Mouse (Mus musculus) heart, embryonic 14.5 days (tissue): ENCODE measurements around the gene Rasgrp4. TPM values are rescaled to one million over a fixed set of nuclear protein-coding genes. Genes with fewer than 3 reads are reported as not detected.

Experiments used
- ATAC-seq: fragments of 200-750 bp; cut with Nextera tagmentation; 2 replicates; pipeline ENCODE4 v1.8.0; 2017; ENCODE audit warnings: low read depth, moderate TSS enrichment; ENCODE audit not compliant: insufficient number of reproducible peaks, insufficient read depth, low FRiP score
- H3K27ac ChIP-seq, 2 experiments: fragments of 200-500 bp in 1 of 2; fragments of 300-500 bp in 1 of 2; sonication (generic) in 1 of 2; replicated peaks in 1 of 2; 2 replicates each; pipeline ENCODE4 v1.5.1; 2012 to 2014; ENCODE audit warnings: low read depth in 2 of 2, low read length in 2 of 2, control low read depth in 1 of 2, mild to moderate bottlenecking in 1 of 2, mixed read lengths in 1 of 2; ENCODE audit not compliant: control insufficient read depth in 1 of 2, insufficient read depth in 1 of 2
- H3K27me3 ChIP-seq: fragments of 300-500 bp; sonication (generic); 2 replicates; pipeline ENCODE4 v1.6.1; 2014; ENCODE audit warnings: mild to moderate bottlenecking, low read length, control low read depth; ENCODE audit not compliant: control insufficient read depth, insufficient read depth
- H3K36me3 ChIP-seq: fragments of 300-500 bp; sonication (generic); 2 replicates; pipeline ENCODE4 v1.6.1; 2014; ENCODE audit warnings: mild to moderate bottlenecking, control low read depth, low read length, mixed read lengths; ENCODE audit not compliant: control insufficient read depth, insufficient read depth
- H3K4me1 ChIP-seq, 2 experiments: fragments of 200-500 bp in 1 of 2; fragments of 300-500 bp in 1 of 2; sonication (generic) in 1 of 2; 2 replicates each; pipeline ENCODE4 v1.6.1; 2012 to 2014; ENCODE audit warnings: low read length in 2 of 2, control low read depth in 1 of 2, mixed read lengths in 1 of 2; ENCODE audit not compliant: control insufficient read depth in 2 of 2, insufficient read depth in 2 of 2
- H3K4me2 ChIP-seq: fragments of 300-500 bp; sonication (generic); 2 replicates; pipeline ENCODE4 v1.6.1; 2014; ENCODE audit warnings: mild to moderate bottlenecking, low read length
- H3K4me3 ChIP-seq, 2 experiments: fragments of 200-500 bp in 1 of 2; fragments of 300-500 bp in 1 of 2; sonication (generic) in 1 of 2; 2 replicates each; pipeline ENCODE4 v1.5.1; 2012 to 2014; ENCODE audit warnings: low read length in 2 of 2, mild to moderate bottlenecking in 2 of 2, control low read depth in 1 of 2, low read depth in 1 of 2, moderate library complexity in 1 of 2; ENCODE audit not compliant: control insufficient read depth in 1 of 2, insufficient read depth in 1 of 2
- H3K9ac ChIP-seq: fragments of 300-500 bp; sonication (generic); 2 replicates; pipeline ENCODE4 v1.6.1; 2014; ENCODE audit warnings: mild to moderate bottlenecking, low read length
- H3K9me3 ChIP-seq: fragments of 300-500 bp; sonication (generic); 2 replicates; pipeline ENCODE4 v1.6.1; 2016; ENCODE audit warnings: low read length, control low read depth; ENCODE audit not compliant: control insufficient read depth
- WGBS: fragments of 180-500 bp; shearing (Covaris S2); extraction: QIAGEN DNeasy Blood & Tissue Kit; methylation state at CpG from one replicate; pipeline ENCODE4 v1.1.7; 2014; 5-methylcytosine and 5-hydroxymethylcytosine counted together
- polyA plus RNA-seq: library from polyadenylated mRNA; unstranded; fragments of >200 nt; fragmentation: Nextera tagmentation; extraction: Ambion mirVana; gene quantifications from 2 replicates; pipeline ENCODE4 v1.2.1, GENCODE M21; 2014

The Rasgrp4 gene
- polyA plus RNA-seq, 1 experiment from 2014 or later = 0.43 TPM

DNA sequence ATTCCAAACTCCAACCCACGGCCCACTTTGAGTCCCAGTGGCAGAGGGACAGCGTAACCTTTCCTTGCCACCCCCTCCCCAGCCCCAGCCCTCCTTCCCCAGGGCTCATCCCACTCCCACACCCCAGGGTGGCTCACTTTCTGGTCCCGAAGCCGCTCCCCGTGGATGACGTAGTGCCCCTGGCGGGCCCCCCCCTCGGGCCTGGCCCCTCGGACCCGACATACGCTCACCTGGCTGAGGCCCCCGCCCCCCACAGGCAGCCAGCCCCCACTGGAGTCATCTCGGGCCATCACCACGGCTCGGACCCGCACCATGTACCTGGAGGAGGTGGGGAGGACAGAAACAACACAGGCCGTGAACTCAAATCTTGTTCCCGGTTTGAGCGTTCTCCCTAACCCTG is 33.0 kb downstream of the Rasgrp4 start:
- 18% methylated on average over 19 of the region's 19 CpGs for WGBS
- no peak overlapping the region for H3K27ac ChIP-seq
- H3K4me3 ChIP-seq = no peak overlapping the region
- H3K36me3 ChIP-seq = peaks cover 2% of the 10 kb centered on the region; the same call in 1 of the 2 replicates
- H3K4me2 ChIP-seq = no peak overlapping the region
- peaks cover 33% of the 10 kb centered on the region for H3K27me3 ChIP-seq
- no peaks in the 10 kb centered on the region for H3K9me3 ChIP-seq
- H3K9ac ChIP-seq = no peak overlapping the region
- ATAC-seq = no peak
- H3K4me1 ChIP-seq = peaks cover 21 to 33% of the 10 kb centered on the region in 2 experiments; a peak in 3 of 4 replicates

DNA sequence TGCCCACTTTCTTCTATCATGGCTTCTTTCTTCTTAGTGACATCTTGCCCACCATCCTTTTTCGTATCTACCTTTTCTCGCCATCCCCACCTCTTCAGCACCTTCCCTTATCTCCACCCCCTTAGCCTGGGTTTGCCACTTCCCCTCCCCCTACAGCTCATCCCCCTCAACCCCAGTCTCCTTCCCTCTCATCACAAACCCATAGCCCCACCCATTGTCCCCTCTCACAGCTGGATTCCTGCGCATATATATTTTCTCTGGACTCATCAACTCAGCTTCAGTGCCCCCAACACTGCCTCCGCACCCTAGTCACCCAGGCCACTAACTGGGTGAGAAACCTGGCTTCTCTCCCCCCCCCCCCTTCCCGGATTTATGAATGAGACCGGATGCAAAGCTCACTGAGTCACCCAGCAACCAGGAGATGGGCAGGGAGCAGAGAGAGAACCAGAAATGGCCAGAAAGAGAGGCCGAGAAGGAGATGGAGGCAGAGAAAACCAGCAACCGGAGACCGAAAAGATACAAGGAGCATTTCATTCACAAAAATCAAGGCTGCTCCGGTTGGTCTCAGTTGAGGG is 33.6 kb downstream of the Rasgrp4 start:
- 4% methylated on average over 10 of the region's 10 CpGs for WGBS
- H3K9me3 ChIP-seq = no peaks in the 10 kb centered on the region
- no peak overlapping the region for H3K27ac ChIP-seq
- ATAC-seq = no peak
- peak overlapping the region; percentile 71; the same call in 1 of the 2 replicates for H3K9ac ChIP-seq
- peak overlapping the region; percentile 3 to 60; a peak in 2 of 4 replicates for H3K4me3 ChIP-seq
- H3K36me3 ChIP-seq = peaks cover 7% of the 10 kb centered on the region
- H3K4me2 ChIP-seq = peak overlapping the region; percentile 82
- peaks cover 21 to 30% of the 10 kb centered on the region in 2 experiments; a peak in 3 of 4 replicates for H3K4me1 ChIP-seq
- peaks cover 38% of the 10 kb centered on the region for H3K27me3 ChIP-seq

DNA sequence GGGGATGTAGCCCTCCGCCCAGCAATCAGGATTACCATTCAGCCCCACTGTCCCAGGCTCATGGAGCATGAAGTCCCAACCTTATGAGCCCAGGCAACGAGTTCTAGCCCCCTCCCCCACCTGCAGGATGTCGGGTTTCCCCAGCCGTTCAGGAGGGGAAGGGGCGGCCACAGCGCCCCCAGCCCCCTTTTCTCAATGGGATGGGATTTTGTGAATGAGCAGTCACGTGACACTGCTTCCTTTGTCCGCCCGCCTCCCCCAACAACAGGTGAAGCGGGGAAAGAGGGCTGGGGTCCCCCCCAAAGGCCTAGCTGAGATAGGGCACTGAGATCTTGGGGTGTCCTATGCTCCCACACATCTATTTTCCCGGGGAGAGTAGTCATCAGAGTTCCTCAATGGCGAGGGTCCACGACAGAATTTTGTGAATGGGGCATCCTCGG is 34.2 kb downstream of the Rasgrp4 start:
- ATAC-seq = no peak
- Histone ChIP-seq H3K4me2 (peak overlapping the region; percentile 82), H3K4me1 (peaks cover 21 to 30% of the 10 kb centered on the region in 2 experiments; a peak in 3 of 4 replicates), H3K4me3 (peak overlapping the region; percentile 60 to 68), H3K27ac (no peak overlapping the region), H3K36me3 (peaks cover 13% of the 10 kb centered on the region), H3K9me3 (no peaks in the 10 kb centered on the region), H3K9ac (peak overlapping the region; percentile 71), H3K27me3 (peaks cover 44% of the 10 kb centered on the region)
- WGBS = 0% methylated on average over 14 of the region's 14 CpGs

DNA sequence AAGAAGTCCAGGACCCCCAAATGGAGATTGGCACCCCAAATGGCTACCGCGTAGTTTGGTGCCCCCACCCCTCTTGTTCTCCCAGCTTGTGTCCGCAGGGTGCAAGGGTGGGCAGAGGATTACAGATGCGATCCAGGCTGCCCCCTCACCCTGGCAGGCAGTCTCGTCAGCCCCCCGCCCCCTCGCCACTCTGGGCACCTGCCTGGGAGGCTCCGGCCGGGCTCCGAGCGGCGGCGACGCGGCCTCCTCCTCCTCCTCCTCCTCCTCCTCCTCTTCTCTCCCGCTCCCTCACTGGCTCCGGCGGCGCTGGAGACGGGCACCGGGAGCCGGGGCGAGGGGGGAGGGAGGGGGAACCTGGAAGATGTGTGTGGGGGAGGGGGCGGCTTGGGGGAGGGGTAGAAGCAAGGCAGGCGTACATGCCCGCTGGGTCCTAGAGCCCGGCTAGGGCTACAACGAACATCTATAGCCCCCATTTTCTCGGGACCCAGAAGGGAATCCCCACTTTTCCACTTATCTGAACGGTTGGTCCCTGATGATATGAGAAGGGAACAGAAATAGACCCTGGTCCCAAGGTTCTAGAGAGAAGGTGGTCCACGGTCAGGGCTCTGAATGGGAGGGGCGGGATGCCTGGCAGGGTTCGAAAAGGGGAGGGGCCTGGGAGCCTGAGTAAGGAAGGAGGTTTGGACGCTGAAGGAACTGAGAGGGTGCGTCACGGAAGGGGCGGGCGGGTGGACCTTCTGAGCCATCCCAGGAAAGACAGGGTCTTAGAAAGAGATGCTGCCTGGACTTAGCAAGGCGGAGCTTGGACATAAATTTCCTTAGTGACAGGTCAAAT is 34.8 kb downstream of the Rasgrp4 start:
- Histone ChIP-seq H3K9ac (peak overlapping the region; percentile 71), H3K27ac (peak overlapping the region in 1 of 2 experiments; percentile 63; a peak in 1 of 4 replicates)
- WGBS = under 1% methylated on average over 31 of the region's 39 CpGs

DNA sequence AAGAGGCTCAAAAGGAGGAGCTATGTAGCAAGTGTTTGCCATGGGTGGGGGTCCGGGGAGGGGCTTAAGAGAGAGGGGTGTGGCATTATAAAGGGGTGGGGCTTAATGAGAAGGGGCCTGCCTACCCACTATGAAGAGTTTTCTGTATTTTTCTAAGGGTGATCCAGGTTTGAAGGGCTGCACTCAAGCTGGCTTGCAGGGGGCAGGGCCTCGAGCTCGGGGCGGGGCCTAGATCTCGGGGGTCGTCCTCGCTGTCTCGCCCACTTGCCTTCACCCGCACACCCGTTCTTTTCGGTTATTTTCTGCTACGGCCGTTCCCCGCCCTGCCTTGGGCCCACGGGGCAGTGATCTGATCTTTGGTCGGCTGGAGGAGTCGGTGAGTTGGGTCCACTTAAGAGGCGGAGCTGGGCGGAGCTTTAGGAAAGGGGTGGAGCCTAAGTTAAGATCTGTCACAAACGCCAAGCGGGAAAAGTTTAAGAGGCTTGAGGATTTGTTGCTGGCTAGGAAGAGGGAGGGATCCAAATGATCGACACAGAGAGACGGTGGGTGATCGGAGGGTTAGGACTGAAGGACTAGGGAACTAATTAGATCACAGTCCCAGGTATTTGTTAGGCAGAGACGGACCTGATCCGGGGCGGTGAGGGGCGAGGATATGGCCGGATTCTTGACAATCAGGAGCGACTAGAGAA is 35.6 kb downstream of the Rasgrp4 start, which contains the start of the genes Ggn and Spred3:
Gene Ggn (plus strand): TSS at position 145 of the 689 bp plus-strand sequence.
Gene Spred3 (minus strand): TSS at position 346 of the 689 bp plus-strand sequence.
- peak within 1 kb of the TSS; percentile 60 to 68 for H3K4me3 ChIP-seq
- H3K27ac ChIP-seq = peak within 1 kb of the TSS; percentile 52 to 63
- peak within 1 kb of the TSS; percentile 82 for H3K4me2 ChIP-seq
- H3K9me3 ChIP-seq = no peaks in the 10 kb centered on the region
- 1% methylated on average over 30 of the region's 30 CpGs for WGBS
- peaks cover 27% of the 10 kb centered on the region for H3K36me3 ChIP-seq
- peaks cover 46% of the 10 kb centered on the region for H3K27me3 ChIP-seq
- ATAC-seq = peak; percentile 20; the same call in 1 of the 2 replicates
- peak within 1 kb of the TSS; percentile 71 for H3K9ac ChIP-seq
- peaks cover 21 to 30% of the 10 kb centered on the region in 2 experiments; a peak in 3 of 4 replicates for H3K4me1 ChIP-seq

More for the DNA sequence above, 34.8 kb downstream of the Rasgrp4 start:
- Histone ChIP-seq H3K9me3 (no peaks in the 10 kb centered on the region), H3K4me3 (peak overlapping the region; percentile 60 to 68), H3K4me2 (peak overlapping the region; percentile 82), H3K4me1 (peaks cover 21 to 30% of the 10 kb centered on the region in 2 experiments; a peak in 3 of 4 replicates), H3K36me3 (peaks cover 20% of the 10 kb centered on the region), H3K27me3 (peaks cover 46% of the 10 kb centered on the region)
- ATAC-seq = peak; percentile 83

DNA sequence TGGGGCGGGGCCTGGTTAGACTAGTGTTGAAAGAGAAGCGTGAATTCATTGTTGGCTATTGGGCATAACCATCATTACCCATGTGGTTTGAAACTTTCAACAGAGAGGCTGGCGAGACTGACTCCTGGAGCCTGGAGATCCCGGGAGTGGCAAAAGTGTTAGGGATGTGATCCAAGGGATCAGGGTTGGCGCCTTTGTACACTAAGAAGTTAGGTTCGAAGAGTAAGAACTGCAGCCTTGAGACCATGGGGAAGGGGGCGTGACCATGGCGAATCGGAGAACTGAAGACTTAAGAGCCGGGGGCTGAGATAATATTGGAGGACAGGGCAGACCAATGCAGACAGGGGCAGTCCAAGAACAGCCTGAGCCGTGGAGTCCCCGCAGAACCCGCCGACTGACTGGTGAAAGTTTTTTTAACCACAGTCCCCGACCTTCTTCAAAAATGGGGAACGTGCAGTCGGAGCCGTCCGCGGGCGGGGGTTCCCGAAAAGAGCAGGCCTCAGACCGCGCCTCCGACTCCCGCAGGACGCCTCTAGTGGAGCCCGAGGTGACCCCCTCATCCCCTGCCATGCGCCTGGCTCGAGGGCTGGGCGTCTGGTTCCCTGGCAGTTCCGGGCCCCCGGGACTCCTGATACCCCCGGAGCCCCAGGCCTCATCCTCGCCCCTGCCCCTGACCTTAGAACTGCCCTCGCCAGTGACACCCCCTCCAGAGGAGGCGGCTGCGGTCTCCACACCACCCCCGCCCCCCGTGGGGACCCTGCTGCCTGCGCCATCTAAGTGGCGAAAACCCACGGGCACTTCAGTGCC is 36.3 kb downstream of the Rasgrp4 start:
- peaks cover 21 to 30% of the 10 kb centered on the region in 2 experiments; a peak in 3 of 4 replicates for H3K4me1 ChIP-seq
- H3K4me2 ChIP-seq = peak overlapping the region; percentile 82
- peak overlapping the region; percentile 65 for H3K9ac ChIP-seq
- peaks cover 46% of the 10 kb centered on the region for H3K27me3 ChIP-seq
- WGBS = 2% methylated on average over 43 of the region's 43 CpGs
- H3K27ac ChIP-seq = no peak overlapping the region
- no peaks in the 10 kb centered on the region for H3K9me3 ChIP-seq
- H3K4me3 ChIP-seq = peak overlapping the region; percentile 60 to 68
- H3K36me3 ChIP-seq = peaks cover 35% of the 10 kb centered on the region
- ATAC-seq = no peak
